Comparison of ENCODE assay signal across 8 mouse cellular contexts in the genomic region with DNA sequence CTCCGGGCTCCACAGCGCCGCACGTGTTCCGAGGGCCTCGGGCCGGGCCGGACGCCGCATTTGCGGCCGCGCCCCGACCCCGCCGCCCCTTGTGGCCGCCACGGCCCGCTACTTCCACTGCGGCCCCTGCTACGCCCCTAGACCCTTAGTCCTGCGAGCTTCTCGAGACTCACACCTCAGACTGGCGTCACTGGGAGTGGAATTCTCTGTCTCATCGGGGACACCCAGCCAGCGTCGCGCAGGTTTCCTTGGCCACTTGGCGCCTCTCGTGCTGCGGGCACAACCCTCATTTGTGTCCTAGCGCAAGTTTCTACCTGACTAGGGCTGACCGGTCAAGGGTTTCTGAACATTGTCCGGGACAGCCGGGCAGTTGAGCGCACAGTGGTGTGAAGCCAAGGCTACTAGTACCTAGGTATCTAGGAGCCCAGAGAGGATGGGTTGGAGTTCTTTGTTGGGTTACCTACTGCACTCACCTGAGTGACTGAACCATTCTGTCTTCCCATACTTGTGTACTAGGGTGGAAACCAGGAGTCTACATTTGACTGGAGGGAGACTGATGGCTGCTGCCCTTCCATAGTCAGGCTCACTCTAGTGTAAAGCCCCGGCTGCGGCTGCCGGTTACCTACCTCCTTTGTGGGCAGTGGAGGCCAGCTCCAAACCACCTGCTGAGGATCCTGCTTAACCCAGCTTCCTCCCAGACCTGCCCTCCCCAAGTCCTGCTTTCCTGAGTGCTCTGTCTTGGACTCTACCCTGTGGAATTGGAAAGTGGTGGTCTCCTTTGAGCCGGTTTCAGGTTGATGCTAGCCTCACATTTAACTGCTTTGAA. TPM values are rescaled to one million over a fixed set of nuclear protein-coding genes. Genes with fewer than 3 reads are reported as not detected.
DNase-seq lines count a peak whose midpoint lies in the region; ATAC-seq and TF ChIP-seq lines count a peak whose summit lies in the region.

No protein-coding gene starts in this region.

- under 1% methylated on average over 38 of the region's 40 CpGs for WGBS in embryonic facial prominence, embryonic 13.5 days
- under 1% methylated on average over 39 of the region's 40 CpGs for WGBS in intestine, embryonic 16.5 days
- WGBS in lung, embryonic 16.5 days, result under 1% methylated on average over 33 of the region's 40 CpGs

- H3K27me3 ChIP-seq in G1E (ENCODE audit: insufficient read depth, low read length), result no peaks in the 10 kb centered on the region
- no peaks in the 10 kb centered on the region for H3K27me3 ChIP-seq in embryonic facial prominence, embryonic 13.5 days
- H3K27me3 ChIP-seq in intestine, embryonic 16.5 days (replicated peaks; ENCODE audit: control insufficient read depth, insufficient read depth, low read length), result no peaks in the 10 kb centered on the region
- H3K27me3 ChIP-seq in lung, embryonic 16.5 days (ENCODE audit: control insufficient read depth, insufficient read depth, low read depth, low read length), result no peaks in the 10 kb centered on the region

- no peaks in the 10 kb centered on the region for H3K9me3 ChIP-seq in G1E (replicated peaks)
- peaks cover 6% of the 10 kb centered on the region; the same call in 1 of the 2 replicates for H3K9me3 ChIP-seq in embryonic facial prominence, embryonic 13.5 days
- no peaks in the 10 kb centered on the region for H3K9me3 ChIP-seq in intestine, embryonic 16.5 days (ENCODE audit: control insufficient read depth, low read length)
- peaks cover 7% of the 10 kb centered on the region for H3K9me3 ChIP-seq in lung, embryonic 16.5 days (ENCODE audit: control insufficient read depth, low read length)

- DNase-seq in layer of hippocampus, adult 11-12 months (ENCODE audit: low spot score), result peak; percentile 13
- DNase-seq in layer of hippocampus, adult 18-20 months (ENCODE audit: low spot score in 2 of 2), result no peak
- peak; percentile 20 for DNase-seq in G1E (ENCODE audit: low spot score)
- DNase-seq in yolk sac, embryonic 10.5 days (ENCODE audit: low spot score), result peak; percentile 4

- H3K4me1 ChIP-seq in G1E (ENCODE audit: insufficient read depth, low read depth, low read length), result peaks cover 43% of the 10 kb centered on the region
- peaks cover 29% of the 10 kb centered on the region for H3K4me1 ChIP-seq in embryonic facial prominence, embryonic 13.5 days
- peaks cover 23% of the 10 kb centered on the region for H3K4me1 ChIP-seq in intestine, embryonic 16.5 days (ENCODE audit: control insufficient read depth, insufficient read depth, low read length)
- peaks cover 25% of the 10 kb centered on the region for H3K4me1 ChIP-seq in lung, embryonic 16.5 days (replicated peaks; ENCODE audit: control insufficient read depth, insufficient read depth, low read length)

- H3K9ac ChIP-seq in embryonic facial prominence, embryonic 13.5 days, result peak overlapping the region; percentile 97
- H3K9ac ChIP-seq in intestine, embryonic 16.5 days (ENCODE audit: low read depth, low read length), result peak overlapping the region; percentile 91
- H3K9ac ChIP-seq in lung, embryonic 16.5 days (ENCODE audit: low read length), result peak overlapping the region; percentile 94

- H3K4me3 ChIP-seq in G1E (ENCODE audit: low read depth, low read length), result peak overlapping the region; percentile 93
- H3K4me3 ChIP-seq in embryonic facial prominence, embryonic 13.5 days, result peak overlapping the region; percentile 85
- peak overlapping the region; percentile 90 for H3K4me3 ChIP-seq in intestine, embryonic 16.5 days (ENCODE audit: low read length)
- peak overlapping the region; percentile 90 for H3K4me3 ChIP-seq in lung, embryonic 16.5 days (ENCODE audit: low read length)

- H3K36me3 ChIP-seq in G1E (replicated peaks), result peaks cover 49% of the 10 kb centered on the region
- H3K36me3 ChIP-seq in embryonic facial prominence, embryonic 13.5 days, result peaks cover 25% of the 10 kb centered on the region
- peaks cover 15% of the 10 kb centered on the region for H3K36me3 ChIP-seq in intestine, embryonic 16.5 days (ENCODE audit: control insufficient read depth, insufficient read depth, low read length)
- peaks cover 10% of the 10 kb centered on the region; the same call in 1 of the 2 replicates for H3K36me3 ChIP-seq in lung, embryonic 16.5 days (ENCODE audit: control insufficient read depth, insufficient read depth, low read length)

- no peak for TF ChIP-seq CTCF in G1E (IDR thresholded peaks at IDR 0.05; ENCODE audit: low read depth, low read length)

- peak overlapping the region; percentile 97 for H3K4me2 ChIP-seq in embryonic facial prominence, embryonic 13.5 days
- peak overlapping the region; percentile 72 for H3K4me2 ChIP-seq in intestine, embryonic 16.5 days (ENCODE audit: low read depth, low read length)
- H3K4me2 ChIP-seq in lung, embryonic 16.5 days (ENCODE audit: low read depth, low read length), result peak overlapping the region; percentile 77

- H3K27ac ChIP-seq in embryonic facial prominence, embryonic 13.5 days, result peak overlapping the region; percentile 93
- H3K27ac ChIP-seq in intestine, embryonic 16.5 days (ENCODE audit: low read length), result peak overlapping the region; percentile 75
- peak overlapping the region; percentile 94 for H3K27ac ChIP-seq in lung, embryonic 16.5 days (ENCODE audit: low read length)

- ATAC-seq in G1E (ENCODE audit: extremely low read depth, insufficient number of reproducible peaks, low FRiP score, poor library complexity, severe bottlenecking), result no peak
- 0 out of 2 replicates have a peak, but pooled peaks have one; percentile 16 for ATAC-seq in embryonic facial prominence, embryonic 13.5 days (ENCODE audit: insufficient number of reproducible peaks, insufficient read depth, low FRiP score, low TSS enrichment, low read depth)
- ATAC-seq in intestine, embryonic 16.5 days, result peak; percentile 63
- ATAC-seq in lung, embryonic 16.5 days (ENCODE audit: low read depth), result peak; percentile 69
- ATAC-seq in monocyte, adult 5-6 weeks (replicated peaks; ENCODE audit: insufficient number of reproducible peaks, low FRiP score, low TSS enrichment, poor library complexity, severe bottlenecking), result no peak

RNA-seq across cellular contexts. Expression of a gene that starts 0.6 kb away (rescaled TPM):
- 10 to 100 TPM; 26.7 to 28.0 TPM for total RNA-seq in layer of hippocampus, adult 18-20 months (2021)
- 29.4 and 35.2 TPM in 2 replicates for total RNA-seq in G1E (2014; fragmentation: Nextera tagmentation)
- 58.6 and 62.5 TPM in 2 replicates for total RNA-seq in G1E (2017)
- polyA plus RNA-seq in G1E (2012), result 107 and 131 TPM in 2 replicates
- 57.4 and 57.9 TPM in 2 replicates for polyA plus RNA-seq in embryonic facial prominence, embryonic 13.5 days (2015; fragmentation: Nextera tagmentation; extraction: Ambion mirVana)
- polyA plus RNA-seq in intestine, embryonic 16.5 days (2015; fragmentation: Nextera tagmentation; extraction: Ambion mirVana), result 40.0 and 44.8 TPM in 2 replicates
- 49.8 and 53.0 TPM in 2 replicates for polyA plus RNA-seq in lung, embryonic 16.5 days (2015; fragmentation: Nextera tagmentation; extraction: Ambion mirVana)
- 28.3 to 50.1 TPM (median 31.0 TPM) in 3 replicates for total RNA-seq in monocyte, adult 5-6 weeks (2017)

RNA-seq across cellular contexts. Expression of a gene that starts 8.1 kb away (rescaled TPM):
- total RNA-seq in layer of hippocampus, adult 18-20 months (2021), result 10 to 100 TPM; 49.0 to 53.0 TPM
- total RNA-seq in G1E (2014; fragmentation: Nextera tagmentation) (75.2 and 84.1 TPM in 2 replicates), G1E (2017) (13.2 and 17.5 TPM in 2 replicates)
- 92.1 and 124 TPM in 2 replicates for polyA plus RNA-seq in G1E (2012)
- polyA plus RNA-seq in embryonic facial prominence, embryonic 13.5 days (2015; fragmentation: Nextera tagmentation; extraction: Ambion mirVana), result 116 and 138 TPM in 2 replicates
- 82.5 and 85.9 TPM in 2 replicates for polyA plus RNA-seq in intestine, embryonic 16.5 days (2015; fragmentation: Nextera tagmentation; extraction: Ambion mirVana)
- polyA plus RNA-seq in lung, embryonic 16.5 days (2015; fragmentation: Nextera tagmentation; extraction: Ambion mirVana), result 84.9 and 99.0 TPM in 2 replicates
- total RNA-seq in monocyte, adult 5-6 weeks (2017), result 11.9 to 23.9 TPM (median 15.9 TPM) in 3 replicates

Comparison
In these comparisons a context has a peak if more than half of its experiments do, and no peak if none do; other contexts are left out.
1. DNase-seq: peak in layer of hippocampus, adult 11-12 months (single experiment), G1E (single experiment) and yolk sac, embryonic 10.5 days (single experiment); none in layer of hippocampus, adult 18-20 months (0 of 2).
2. ATAC-seq: peak in embryonic facial prominence, embryonic 13.5 days (single experiment), intestine, embryonic 16.5 days (single experiment) and lung, embryonic 16.5 days (single experiment); none in G1E (single experiment) and monocyte, adult 5-6 weeks (single experiment).
3. Peak in every context shown above with its lines, with median percentiles within 50 percentile points of each other: H3K4me3 ChIP-seq, H3K27ac ChIP-seq, H3K4me2 ChIP-seq and H3K9ac ChIP-seq.